Mouse (Mus musculus) embryo, embryonic 9.5 days (tissue): ENCODE measurements around the gene Lalba.
"Not testable (repeated sequence)": the region's sequence is repeated elsewhere in the genome, so short reads cannot be mapped to it uniquely, and the experiment has no call there.

Source experiments
- DNase-seq: peaks from one replicate; pipeline ENCODE4 v3.0.0-alpha.2; 2017; ENCODE audit errors: extremely low spot score

Gene Lalba

GRCm38 (mm10) chr15:98491332-98491731 lies 8.8 kb upstream of the Lalba start:
- DNase-seq, result no peak

GRCm38 (mm10) chr15:98486433-98487021 lies 4.0 kb upstream of the Lalba start:
- DNase-seq, result no peak

GRCm38 (mm10) chr15:98483907-98484886 lies 1.7 kb upstream of the Lalba start:
- peak; percentile 6 for DNase-seq

- no peak for DNase-seq
Observed at GRCm38 (mm10) chr15:98479568-98480102, 2.9 kb downstream of the Lalba start.

- no peak for DNase-seq
Observed at GRCm38 (mm10) chr15:98476281-98476680, 6.2 kb downstream of the Lalba start.

GRCm38 (mm10) chr15:98475382-98475781 lies 7.1 kb downstream of the Lalba start:
- DNase-seq, result peak; percentile 31

- no peak for DNase-seq
Observed at GRCm38 (mm10) chr15:98474958-98475357, 7.6 kb downstream of the Lalba start.

GRCm38 (mm10) chr15:98471539-98471938 lies 11.0 kb downstream of the Lalba start:
- no peak for DNase-seq

GRCm38 (mm10) chr15:98469596-98469995 lies 12.9 kb downstream of the Lalba start, which contains the start of gene OR5BS1P:
Gene OR5BS1P (plus strand): TSS chr15:98469896.
- no peak for DNase-seq

GRCm38 (mm10) chr15:98452288-98452687 lies 30.2 kb downstream of the Lalba start, which contains the start of gene Olfr281:
Gene Olfr281 (plus strand): TSS chr15:98452588.
- no peak for DNase-seq

GRCm38 (mm10) chr15:98448521-98448920 lies 34.0 kb downstream of the Lalba start:
- no peak for DNase-seq

- DNase-seq, result no peak
Observed at GRCm38 (mm10) chr15:98444561-98444960, 38.0 kb downstream of the Lalba start.

- not testable (repeated sequence) for DNase-seq
Observed at GRCm38 (mm10) chr15:98430925-98431324, 51.6 kb downstream of the Lalba start, which contains the start of gene Olfr282. Gene Olfr282 (plus strand): TSS chr15:98431225.
